Mouse (Mus musculus) G1E (cell line): Measurements from ENCODE around the gene Kcnn3.

Experiments
- CTCF ChIP-seq: IDR thresholded peaks from 2 replicates; pipeline ENCODE4 v1.5.1; 2012; ENCODE audit warnings: low read depth, low read length, inconsistent platforms, mixed read lengths
- POLR2AphosphoS5 ChIP-seq: IDR thresholded peaks from 2 replicates; pipeline ENCODE4 v1.6.1; 2012; ENCODE audit warnings: low read depth, low read length, inconsistent platforms; ENCODE audit not compliant: insufficient replicate concordance

- no peak for TF ChIP-seq CTCF
- TF ChIP-seq POLR2AphosphoS5, result no peak
These were observed at the start of gene Kcnn3 for GRCm38 (mm10) chr3:89519894-89520293.
